Mouse (Mus musculus): ENCODE data around the gene Alkbh3. TPM values are rescaled to one million over a fixed set of nuclear protein-coding genes. Genes with fewer than 3 reads are reported as not detected.
A peak's percentile ranks its signal among the peaks of the same experiment; 100 is the strongest.

Gene Alkbh3
- 10 to 100 TPM; 21.0 to 22.4 TPM for total RNA-seq (2021)
- long read RNA-seq, partial matches to known transcripts = 1 of 9 reads
- long read RNA-seq, other reads (novel, unspliced or antisense) = 5 of 9 reads

DNA sequence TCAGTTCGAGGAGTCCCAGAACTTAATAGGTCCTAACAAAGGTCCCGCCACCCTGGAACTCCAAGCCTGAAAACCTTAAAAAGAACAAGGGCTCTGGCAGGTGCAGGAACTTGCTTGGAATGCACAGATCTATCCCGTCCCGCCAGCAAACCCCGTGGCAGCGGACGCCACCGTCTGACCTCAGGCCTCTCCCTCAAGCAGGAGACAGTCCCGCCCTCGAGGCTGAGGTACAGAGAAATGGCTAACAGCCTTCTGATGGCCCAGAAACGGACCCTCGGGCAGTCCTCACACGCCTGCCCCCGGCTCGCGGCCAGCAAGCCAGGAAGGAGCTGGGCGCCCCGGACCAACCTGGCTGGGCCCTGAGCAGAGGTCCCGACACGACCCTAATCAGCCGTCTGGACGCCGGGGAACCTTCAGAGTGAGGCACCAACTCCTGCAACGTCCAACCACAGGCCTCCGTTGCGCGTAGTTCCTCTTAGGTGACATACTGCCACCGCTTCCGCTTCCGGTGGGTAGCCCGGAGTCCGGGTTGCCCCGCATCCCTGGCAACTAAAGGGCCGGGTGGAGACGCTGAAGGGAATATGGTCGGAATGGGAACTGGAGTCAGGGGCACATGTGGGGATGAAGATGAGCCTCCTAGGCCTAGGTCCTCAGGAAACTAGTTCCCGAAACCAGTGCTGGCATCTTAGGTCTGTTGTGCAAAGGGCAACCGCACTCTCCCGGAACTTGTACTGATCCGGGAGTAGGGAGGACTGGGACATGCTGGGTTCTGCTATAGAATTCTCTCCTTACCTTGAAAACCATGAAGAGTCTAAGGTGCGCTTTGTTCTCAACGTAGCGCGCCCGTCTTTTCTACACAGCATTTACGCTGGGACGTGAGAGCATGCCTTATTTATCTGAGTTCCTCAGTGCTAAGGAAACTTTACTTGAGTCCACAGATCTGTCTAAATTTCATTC lies at the start of gene Alkbh3:
Gene Alkbh3, minus strand, starts transcription at position 473 of the 957 bp plus-strand sequence.
- peak; percentile 89 to 94 for DNase-seq (ENCODE audit: low spot score in 2 of 2)

- peak in 1 of 2 experiments; percentile 53 for DNase-seq (ENCODE audit: low spot score in 2 of 2)
Observed at GRCm38 (mm10) chr2:94059459-94059858, 48.9 kb upstream of the Alkbh3 start.

- DNase-seq (ENCODE audit: low spot score in 2 of 2) = peak in 1 of 2 experiments; percentile 54
Observed at GRCm38 (mm10) chr2:94054813-94055212, 44.2 kb upstream of the Alkbh3 start.

DNA sequence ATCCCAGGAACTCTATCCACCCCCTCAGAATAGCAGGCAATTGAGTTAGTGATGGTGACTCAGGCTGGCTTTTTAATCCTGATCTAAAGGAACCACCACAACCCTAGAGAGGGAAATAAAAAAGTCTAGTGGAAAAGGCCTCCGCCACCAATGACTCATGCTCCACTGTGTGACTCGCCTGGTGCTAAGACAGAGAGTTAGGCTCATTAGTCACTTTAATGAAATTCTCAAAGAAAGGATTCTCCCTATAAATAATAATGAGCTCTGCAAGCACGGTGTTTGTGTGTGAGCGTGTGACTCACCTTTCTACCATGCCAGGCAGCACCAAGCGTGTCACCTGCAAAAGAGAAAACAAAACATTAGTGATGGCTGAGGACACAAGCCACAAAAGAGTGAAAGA lies 41.3 kb upstream of the Alkbh3 start:
- no peak for DNase-seq (ENCODE audit: low spot score in 2 of 2)

- DNase-seq (ENCODE audit: low spot score in 2 of 2) = no peak
Observed at GRCm38 (mm10) chr2:94050901-94051300, 40.3 kb upstream of the Alkbh3 start.

DNA sequence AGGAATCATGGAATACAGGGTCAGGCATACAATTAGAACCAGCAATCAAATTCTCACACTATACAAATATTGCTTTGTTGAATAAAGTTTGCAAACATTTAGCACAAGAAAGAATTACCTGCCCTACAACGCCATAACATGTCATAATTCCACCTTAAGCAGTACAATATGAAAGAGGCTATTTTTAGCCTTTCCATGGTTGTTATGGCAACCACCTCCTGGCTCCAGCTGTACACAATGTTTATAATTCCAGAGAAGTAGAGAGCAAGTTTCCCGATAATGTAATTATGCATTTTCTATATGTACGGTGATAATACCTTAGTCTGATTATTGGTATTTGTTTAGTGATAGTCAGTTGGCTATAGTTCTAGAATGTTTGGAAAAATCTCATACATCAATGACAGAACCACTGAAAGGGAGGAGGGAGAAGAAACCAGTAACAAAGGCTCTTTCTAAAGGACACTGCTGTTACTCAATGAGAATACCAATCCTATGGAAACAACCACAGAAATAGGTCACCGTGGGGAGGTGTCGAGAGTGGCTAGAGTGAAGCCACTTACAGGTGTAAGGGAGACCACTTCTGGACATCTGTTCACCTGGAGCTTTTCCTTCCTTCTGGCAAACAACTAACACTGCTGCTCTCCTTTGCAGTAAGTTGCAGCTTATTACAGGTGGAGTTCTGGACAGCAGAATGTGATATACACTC lies 39.0 kb upstream of the Alkbh3 start:
- DNase-seq (ENCODE audit: low spot score in 2 of 2) = no peak

DNA sequence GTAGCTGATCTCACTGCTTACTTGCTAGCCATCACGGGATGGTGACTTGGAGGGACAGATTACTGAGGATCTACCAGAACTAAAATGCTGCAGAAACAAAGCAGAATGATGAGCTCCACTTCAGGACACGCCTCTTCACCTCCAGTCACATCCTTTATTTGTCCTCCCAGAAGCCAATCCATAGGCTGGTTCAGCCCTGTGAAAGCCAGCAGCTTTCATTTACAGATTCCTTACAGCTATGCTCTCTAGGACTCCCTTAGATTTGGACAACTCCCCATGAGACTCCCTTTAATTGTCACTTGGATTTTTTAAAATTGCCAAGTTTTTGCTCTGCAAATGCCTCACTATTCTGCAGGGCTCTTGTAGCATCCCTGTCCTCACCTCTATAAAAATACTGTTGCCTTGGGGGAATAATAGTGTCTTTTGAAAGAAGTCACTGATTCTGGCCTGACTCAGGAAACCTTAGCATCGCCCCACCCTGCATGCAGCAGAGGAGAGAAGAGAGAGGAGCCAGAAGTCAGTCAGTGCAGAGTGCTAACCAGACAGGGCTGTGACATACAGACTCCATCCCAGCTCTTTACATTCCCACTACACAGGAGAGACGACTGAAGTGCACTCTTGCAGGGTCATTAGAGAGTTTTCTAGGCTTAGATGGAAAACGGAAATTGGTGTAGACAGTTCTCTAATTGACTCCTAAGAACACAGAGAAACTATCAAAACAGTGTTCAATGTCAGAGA lies 38.3 kb upstream of the Alkbh3 start:
- DNase-seq (ENCODE audit: low spot score in 2 of 2) = no peak

DNA sequence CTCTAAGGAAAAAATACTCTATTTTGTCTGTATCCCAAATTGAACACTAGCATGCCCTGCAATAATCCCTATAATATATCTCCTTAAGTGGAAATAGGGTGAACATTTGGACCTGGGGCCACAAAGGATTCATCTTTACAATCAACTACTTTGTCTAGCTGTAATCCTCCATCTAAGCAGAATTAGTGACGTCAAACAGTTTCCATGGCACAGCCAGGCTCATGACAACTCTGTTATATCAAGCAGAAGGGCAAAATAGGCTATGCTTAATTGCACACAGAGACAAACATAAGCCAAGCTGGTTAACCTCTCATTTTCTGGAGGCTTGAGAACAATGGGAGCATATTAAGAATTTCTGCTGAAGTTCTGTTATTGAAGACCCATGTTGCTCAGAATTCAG lies 37.7 kb upstream of the Alkbh3 start:
- no peak for DNase-seq (ENCODE audit: low spot score in 2 of 2)

DNA sequence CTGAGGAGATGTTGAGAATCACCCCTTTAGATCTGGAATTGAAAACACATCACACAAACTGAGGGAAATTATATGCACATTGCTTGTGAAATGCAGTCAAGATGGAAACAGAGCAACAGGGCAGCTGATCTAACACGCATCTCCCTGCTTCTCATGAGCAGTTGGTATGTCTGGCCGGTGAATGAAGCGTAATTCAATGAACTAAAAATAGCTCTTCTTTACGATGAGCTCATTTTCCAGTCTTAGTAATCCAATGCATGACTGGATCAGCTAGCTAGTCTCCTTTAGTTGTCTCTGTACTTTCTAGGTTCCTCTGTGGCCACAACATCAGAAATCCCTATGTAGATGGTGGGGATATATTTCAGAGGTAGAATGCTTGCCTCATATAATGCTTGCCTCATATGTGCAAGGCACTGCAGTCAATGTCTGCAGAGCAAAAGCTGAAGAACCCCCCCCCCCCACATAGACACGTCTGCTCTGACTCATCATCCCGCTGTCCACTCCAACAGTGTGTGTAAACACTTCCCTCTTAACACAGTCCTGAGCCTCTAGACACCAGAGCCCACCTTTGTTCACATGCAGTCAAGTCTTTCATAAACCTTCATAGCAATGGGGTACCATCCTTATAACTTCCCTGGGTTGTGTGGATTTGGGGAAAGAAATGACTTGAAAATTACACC lies 34.9 kb upstream of the Alkbh3 start:
- no peak for DNase-seq (ENCODE audit: low spot score in 2 of 2)

DNA sequence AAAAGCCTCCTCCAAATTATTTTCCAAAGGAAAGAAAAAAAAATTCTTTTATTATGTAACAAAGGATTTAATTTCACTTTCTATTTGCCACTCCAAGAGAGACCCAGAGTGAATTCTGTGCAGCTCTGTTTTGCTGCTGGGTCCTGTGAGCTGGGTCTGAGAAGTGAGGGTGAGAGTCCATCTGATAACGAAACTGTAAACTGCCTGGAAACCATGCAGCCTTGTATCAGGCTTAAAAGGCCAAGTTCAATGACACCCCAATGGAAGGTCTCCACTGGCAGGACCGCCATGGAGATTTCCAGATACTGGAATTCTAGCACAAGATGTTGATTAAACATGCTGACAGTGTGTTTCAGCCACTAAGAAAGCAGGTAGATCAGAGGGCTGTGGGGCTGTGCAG lies 33.6 kb upstream of the Alkbh3 start:
- no peak for DNase-seq (ENCODE audit: low spot score in 2 of 2)

DNA sequence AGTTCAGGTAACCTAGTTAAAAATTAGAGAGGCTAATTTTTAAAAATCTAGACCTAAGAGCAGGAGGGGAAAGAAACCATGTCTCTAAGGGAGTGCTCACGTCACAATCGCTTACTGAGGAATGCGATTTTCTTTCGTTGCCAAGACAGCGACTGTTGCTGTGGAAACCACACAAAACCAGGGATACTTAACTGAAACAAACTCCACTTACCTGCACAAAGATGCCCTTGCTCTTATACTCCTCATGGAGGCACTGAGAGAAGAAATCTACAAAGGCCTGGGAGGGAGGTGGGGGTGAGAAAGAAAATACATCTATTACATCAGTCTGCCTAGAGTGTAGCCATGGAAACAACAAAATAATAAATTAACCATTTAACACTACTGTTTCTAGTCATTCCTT lies 33.1 kb upstream of the Alkbh3 start:
- peak; percentile 47 to 65 for DNase-seq (ENCODE audit: low spot score in 2 of 2)

GRCm38 (mm10) chr2:94042461-94042860 lies 31.9 kb upstream of the Alkbh3 start:
- no peak for DNase-seq (ENCODE audit: low spot score in 2 of 2)

DNA sequence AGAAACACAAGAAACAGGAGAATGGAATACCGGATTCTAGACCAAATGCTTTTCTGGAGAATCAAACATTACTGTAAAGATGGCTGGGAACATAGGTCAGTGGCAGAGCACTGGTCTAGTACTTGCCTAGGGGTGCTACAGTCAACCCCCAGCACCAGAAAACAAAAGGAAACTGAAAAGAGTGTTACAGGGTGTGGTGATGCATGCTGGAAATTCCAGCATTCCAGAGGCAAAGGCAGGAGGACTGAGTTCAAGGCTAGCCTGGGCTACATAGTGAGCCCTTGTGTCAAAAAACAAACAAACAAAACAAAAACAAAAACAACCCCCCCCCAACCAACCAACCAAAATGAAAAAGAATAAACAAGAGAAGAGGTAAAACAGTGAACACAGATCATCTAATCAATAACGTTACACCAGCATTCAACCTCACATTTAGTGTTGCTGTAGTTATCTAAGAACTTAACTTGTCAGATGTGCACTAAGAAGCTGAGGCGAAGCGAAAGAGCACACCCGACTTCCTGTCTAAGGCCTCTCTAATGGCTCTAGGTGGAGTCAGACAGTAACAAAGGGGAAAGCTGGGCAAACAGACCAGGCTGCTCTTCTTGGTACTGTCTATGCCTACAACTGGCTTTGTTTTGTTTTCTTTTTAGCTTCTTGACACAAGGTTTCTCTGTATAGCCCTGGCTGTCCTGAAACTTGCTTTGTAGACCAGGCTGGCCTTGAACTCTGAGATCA lies 30.0 kb upstream of the Alkbh3 start:
- no peak for DNase-seq (ENCODE audit: low spot score in 2 of 2)

- DNase-seq (ENCODE audit: low spot score in 2 of 2) = peak; percentile 74 to 94
Observed at GRCm38 (mm10) chr2:94035428-94036331, 25.1 kb upstream of the Alkbh3 start.

GRCm38 (mm10) chr2:94030602-94031001 lies 20.0 kb upstream of the Alkbh3 start:
- DNase-seq (ENCODE audit: low spot score in 2 of 2) = no peak

DNA sequence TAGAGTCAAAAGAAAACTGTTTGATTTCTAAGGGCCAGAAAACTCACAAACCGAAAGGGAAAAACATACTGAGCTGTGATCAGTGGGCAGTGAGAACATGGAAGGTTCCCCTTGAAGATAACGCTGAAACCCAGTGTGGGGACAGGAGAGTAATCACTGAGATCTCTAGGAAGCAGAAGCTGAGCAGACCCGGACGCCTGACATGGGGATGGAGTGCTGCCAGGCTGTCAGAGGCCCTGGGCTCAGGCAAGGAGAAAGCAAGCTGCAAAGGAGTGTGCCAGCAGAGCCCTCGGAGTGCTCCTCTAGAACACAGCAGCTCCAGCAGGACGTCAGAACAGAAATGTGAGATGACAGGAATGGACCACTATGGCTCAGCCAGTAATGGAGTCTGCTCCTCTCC lies 14.0 kb upstream of the Alkbh3 start:
- no peak for DNase-seq (ENCODE audit: low spot score in 2 of 2)

- DNase-seq (ENCODE audit: low spot score in 2 of 2) = peak; percentile 80 to 97
Observed at GRCm38 (mm10) chr2:94002331-94002730, 8.3 kb downstream of the Alkbh3 start.

- no peak for DNase-seq (ENCODE audit: low spot score in 2 of 2)
Observed at GRCm38 (mm10) chr2:94001918-94002317, 8.7 kb downstream of the Alkbh3 start.

- no peak for DNase-seq (ENCODE audit: low spot score in 2 of 2)
Observed at GRCm38 (mm10) chr2:94001411-94001810, 9.2 kb downstream of the Alkbh3 start.

All from layer of hippocampus, adult 18-20 months (tissue).